Mouse (Mus musculus) common myeloid progenitor, adult 5-6 weeks (primary cell): ENCODE data around the gene Mrap. TPM values are rescaled to one million over a fixed set of nuclear protein-coding genes. Genes with fewer than 3 reads are reported as not detected.

Experiments used
- total RNA-seq: library from RNA; stranded (forward); fragments of 200-1000, 187-1606 nt; gene quantifications from 2 replicates; pipeline ENCODE4 v1.2.3, GENCODE M21; 2017

Gene Mrap
- total RNA-seq, 1 experiment from 2014 or later: not detected

Other genes with a start within 250 kb of the Mrap start
- gene Mis18a, start 10.8 kb upstream of the Mrap start, total RNA-seq: 40.6 and 54.6 TPM in 2 replicates
- 13.8 and 19.7 TPM in 2 replicates for gene Urb1, start 72.2 kb downstream of the Mrap start, total RNA-seq
- not detected in 2 replicates for gene Eva1c, start 88.5 kb downstream of the Mrap start, total RNA-seq
- gene Cfap298, start 196.9 kb downstream of the Mrap start, total RNA-seq: 72.0 and 100.0 TPM in 2 replicates